Mouse (Mus musculus): ENCODE measurements around the gene Ubap1. TPM values are rescaled to one million over a fixed set of nuclear protein-coding genes. Genes with fewer than 3 reads are reported as not detected.
A peak's percentile ranks its signal among the peaks of the same experiment; 100 is the strongest.

Gene Ubap1
- polyA plus RNA-seq, 2 experiments from 2014 or later = 36.3 to 40.4 TPM

- no peak for ATAC-seq
Observed at GRCm38 (mm10) chr4:41357154-41357553, 8.4 kb downstream of the Ubap1 start.

- ATAC-seq = no peak
Observed at GRCm38 (mm10) chr4:41358669-41359068, 9.9 kb downstream of the Ubap1 start.

GRCm38 (mm10) chr4:41359358-41359757 lies 10.6 kb downstream of the Ubap1 start:
- no peak for ATAC-seq

- ATAC-seq = no peak
Observed at GRCm38 (mm10) chr4:41361059-41361458, 12.3 kb downstream of the Ubap1 start.

GRCm38 (mm10) chr4:41368198-41368597 lies 19.4 kb downstream of the Ubap1 start:
- no peak for ATAC-seq

- ATAC-seq = no peak
Observed at GRCm38 (mm10) chr4:41369702-41370437, 21.1 kb downstream of the Ubap1 start.

GRCm38 (mm10) chr4:41377567-41377966 lies 28.8 kb downstream of the Ubap1 start:
- no peak for ATAC-seq

GRCm38 (mm10) chr4:41381213-41381950 lies 32.6 kb downstream of the Ubap1 start:
- no peak for ATAC-seq

GRCm38 (mm10) chr4:41386412-41386975 lies 37.7 kb downstream of the Ubap1 start:
- ATAC-seq = no peak

- no peak for ATAC-seq
Observed at GRCm38 (mm10) chr4:41387755-41388469, 39.1 kb downstream of the Ubap1 start.

GRCm38 (mm10) chr4:41388616-41389015 lies 39.8 kb downstream of the Ubap1 start:
- no peak for ATAC-seq

- ATAC-seq = no peak
Observed at GRCm38 (mm10) chr4:41389240-41389639, 40.4 kb downstream of the Ubap1 start.

- ATAC-seq = peak; percentile 87
Observed at GRCm38 (mm10) chr4:41390122-41390521, 41.3 kb downstream of the Ubap1 start.

GRCm38 (mm10) chr4:41391015-41391414 lies 42.2 kb downstream of the Ubap1 start:
- ATAC-seq = no peak

GRCm38 (mm10) chr4:41394651-41395050 lies 45.9 kb downstream of the Ubap1 start:
- ATAC-seq = no peak

- no peak for ATAC-seq
Observed at GRCm38 (mm10) chr4:41398353-41398752, 49.6 kb downstream of the Ubap1 start.

- ATAC-seq = no peak
Observed at GRCm38 (mm10) chr4:41399904-41400303, 51.1 kb downstream of the Ubap1 start.

GRCm38 (mm10) chr4:41401167-41401566 lies 52.4 kb downstream of the Ubap1 start:
- no peak for ATAC-seq

GRCm38 (mm10) chr4:41401573-41401972 lies 52.8 kb downstream of the Ubap1 start:
- no peak for ATAC-seq

- no peak for ATAC-seq
Observed at GRCm38 (mm10) chr4:41406597-41406996, 57.8 kb downstream of the Ubap1 start.

GRCm38 (mm10) chr4:41407353-41407752 lies 58.6 kb downstream of the Ubap1 start:
- ATAC-seq = no peak

GRCm38 (mm10) chr4:41409341-41409740 lies 60.5 kb downstream of the Ubap1 start:
- no peak for ATAC-seq

GRCm38 (mm10) chr4:41416966-41417365 lies 68.2 kb downstream of the Ubap1 start:
- no peak for ATAC-seq

Measured in CD4-positive, CD25-positive, alpha-beta regulatory T cell, adult 4 months (primary cell).